Comparison of ENCODE assay signal across 12 mouse cellular contexts in the genomic region with DNA sequence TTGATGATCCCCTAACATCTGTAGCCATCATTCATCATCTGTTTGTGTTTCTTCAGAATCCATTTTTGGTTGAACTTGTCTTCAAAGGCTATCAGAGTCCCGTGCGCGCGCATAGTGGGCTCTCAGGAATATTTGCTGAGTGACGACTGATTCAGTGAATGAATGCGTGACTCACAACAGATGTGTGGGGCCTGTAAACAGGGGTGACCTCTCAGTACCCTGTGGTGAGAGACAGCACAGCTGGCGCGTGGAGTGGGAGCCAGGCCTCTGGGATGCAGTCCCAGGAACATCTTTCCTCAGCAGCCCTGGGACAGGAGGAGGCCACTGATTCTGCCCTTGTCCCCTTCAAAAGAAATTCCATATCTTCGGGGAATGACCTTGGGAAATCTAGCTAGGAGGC. TPM values are rescaled to one million over a fixed set of nuclear protein-coding genes. Genes with fewer than 3 reads are reported as not detected.
A peak's percentile ranks its signal among the peaks of the same experiment; 100 is the strongest.
DNase-seq lines count a peak whose midpoint lies in the region; ATAC-seq and TF ChIP-seq lines count a peak whose summit lies in the region.
"Had no signal": no experiment of that assay in that cellular context is flagged by ENCODE, and none has a peak within 500 bp of the region (broad histone marks: within the 10 kb centered on the region; RNA-seq: fewer than 3 reads in every experiment).

No protein-coding gene starts in this region.

- no peak for TF ChIP-seq CTCF in intestine, postnatal 0 days (IDR thresholded peaks at IDR 0.05; ENCODE audit: low read depth)
- no peak for TF ChIP-seq CTCF in C2C12 (IDR thresholded peaks at IDR 0.05; ENCODE audit: control insufficient read depth, insufficient read depth, insufficient read length)

- peak; percentile 55; the same call in 1 of the 2 replicates for ATAC-seq in intestine, embryonic 15.5 days
- ATAC-seq in intestine, postnatal 0 days, result no peak
- ATAC-seq in monocyte, adult 5-6 weeks (replicated peaks; ENCODE audit: insufficient number of reproducible peaks, low FRiP score, low TSS enrichment, poor library complexity, severe bottlenecking), result no peak
- no peak for ATAC-seq in activated CD4-positive, CD25-positive, alpha-beta regulatory T cell, adult 4 months

- H3K36me3 ChIP-seq in intestine, embryonic 15.5 days, result no peaks in the 10 kb centered on the region
- no peaks in the 10 kb centered on the region for H3K36me3 ChIP-seq in intestine, postnatal 0 days (ENCODE audit: control insufficient read depth, insufficient read depth)
- peaks cover 23% of the 10 kb centered on the region for H3K36me3 ChIP-seq in C2C12 (ENCODE audit: control insufficient read depth, insufficient read depth)
- H3K36me3 ChIP-seq: limb, embryonic 12.5 days; lung, embryonic 15.5 days had no signal

- H3K79me3 ChIP-seq in C2C12 (ENCODE audit: low read depth), result no peaks in the 10 kb centered on the region

- WGBS in intestine, embryonic 15.5 days, result 61% methylated on average over 9 of the region's 9 CpGs
- 63% methylated on average over 9 of the region's 9 CpGs for WGBS in intestine, postnatal 0 days

- H3ac ChIP-seq in C2C12 (ENCODE audit: control insufficient read depth, insufficient read length, low read depth), result no peak overlapping the region

- H3K27me3 ChIP-seq in intestine, embryonic 15.5 days (replicated peaks), result no peaks in the 10 kb centered on the region
- H3K27me3 ChIP-seq in intestine, postnatal 0 days (replicated peaks; ENCODE audit: control insufficient read depth, insufficient read depth, low read length), result 0 out of 2 replicates have a peak, but pooled peaks cover 8% of the 10 kb centered on the region
- H3K27me3 ChIP-seq in C2C12 (ENCODE audit: control insufficient read depth, insufficient read depth, insufficient read length), result no peaks in the 10 kb centered on the region
- H3K27me3 ChIP-seq: limb, embryonic 12.5 days; lung, embryonic 15.5 days had no signal

- peaks cover 25% of the 10 kb centered on the region for H3K79me2 ChIP-seq in C2C12 (ENCODE audit: control insufficient read depth, insufficient read depth)

- intact Hi-C loops in left cerebral cortex, postnatal 36 days (cut with DNase I), result no loop called here

- H3K9ac ChIP-seq in intestine, embryonic 15.5 days, result no peak overlapping the region
- no peak overlapping the region for H3K9ac ChIP-seq in intestine, postnatal 0 days (ENCODE audit: low read depth, low read length)
- H3K9ac ChIP-seq: limb, embryonic 12.5 days; lung, embryonic 15.5 days had no signal

- H3K9me3 ChIP-seq in intestine, embryonic 15.5 days, result no peaks in the 10 kb centered on the region
- H3K9me3 ChIP-seq in intestine, postnatal 0 days (ENCODE audit: control insufficient read depth), result no peaks in the 10 kb centered on the region
- H3K9me3 ChIP-seq: limb, embryonic 12.5 days; lung, embryonic 15.5 days had no signal

- H3K27ac ChIP-seq in intestine, embryonic 15.5 days, result no peak overlapping the region
- H3K27ac ChIP-seq in intestine, postnatal 0 days (ENCODE audit: low read depth, low read length), result no peak overlapping the region
- H3K27ac ChIP-seq: limb, embryonic 12.5 days; lung, embryonic 15.5 days had no signal

- peak; percentile 70 for DNase-seq in heart, adult 8-10 months (ENCODE audit: low spot score)
- peak; percentile 53 for DNase-seq in lung, postnatal 14 days
- DNase-seq in left cerebral cortex, postnatal 36 days (ENCODE audit: low spot score in 2 of 2), result no peak
- DNase-seq: adrenal gland, adult 2 months; cerebellum, postnatal 25 days had no signal

- H3K4me2 ChIP-seq in intestine, embryonic 15.5 days (replicated peaks), result no peak overlapping the region
- H3K4me2 ChIP-seq in intestine, postnatal 0 days (replicated peaks; ENCODE audit: low read depth), result no peak overlapping the region
- H3K4me2 ChIP-seq: limb, embryonic 12.5 days; lung, embryonic 15.5 days had no signal

- no peak overlapping the region for H3K4me3 ChIP-seq in intestine, embryonic 15.5 days (replicated peaks)
- H3K4me3 ChIP-seq in intestine, postnatal 0 days (ENCODE audit: low read depth, low read length), result no peak overlapping the region
- no peak overlapping the region for H3K4me3 ChIP-seq in C2C12 (ENCODE audit: insufficient read depth, poor library complexity, severe bottlenecking)
- H3K4me3 ChIP-seq: limb, embryonic 12.5 days; lung, embryonic 15.5 days had no signal

- peaks cover 8% of the 10 kb centered on the region for H3K4me1 ChIP-seq in intestine, embryonic 15.5 days (replicated peaks)
- no peaks in the 10 kb centered on the region; the same call in 1 of the 2 replicates for H3K4me1 ChIP-seq in intestine, postnatal 0 days (replicated peaks; ENCODE audit: control insufficient read depth, insufficient read depth, low read length)

TF ChIP-seq in C2C12, 6 proteins besides CTCF, POLR2A, EP300 and RAD21:
- no peak for TF ChIP-seq CEBPB (IDR thresholded peaks at IDR 0.05; ENCODE audit: low read depth)
- TF ChIP-seq MYOD1 (IDR thresholded peaks at IDR 0.05; ENCODE audit: control insufficient read depth, insufficient read length, low read depth), result peak; percentile 95

RNA-seq across cellular contexts. Expression of gene Nav1, which starts 16.3 kb away (rescaled TPM):
- 11.5 and 12.5 TPM in 2 replicates for polyA plus RNA-seq in intestine, embryonic 15.5 days (2015; fragmentation: Nextera tagmentation; extraction: Ambion mirVana)
- polyA plus RNA-seq in intestine, postnatal 0 days (2015; fragmentation: Nextera tagmentation; extraction: Ambion mirVana), result 3.4 and 5.4 TPM in 2 replicates
- polyA plus RNA-seq in C2C12 (2012; fragmentation: generic; extraction: Trizol), result 22.2 TPM
- total RNA-seq in heart, adult 8-10 months (2022), result 10 to 100 TPM; 14.8 to 19.1 (median 15.9) TPM
- total RNA-seq in left cerebral cortex, postnatal 36 days (2021), result 10 to 100 TPM; 48.9 to 69.6 TPM
- total RNA-seq in monocyte, adult 5-6 weeks (2017), result 7.2 to 18.3 TPM (median 8.5 TPM) in 3 replicates
- under 1 TPM; 0.22 to 0.61 TPM for polyA plus RNA-seq in activated CD4-positive, CD25-positive, alpha-beta regulatory T cell, adult 4 months (2017; shearing (Covaris generic))

Comparison
In these comparisons a context has a peak if more than half of its experiments do, and no peak if none do; other contexts are left out.
1. DNase-seq: peak in heart, adult 8-10 months (single experiment) and lung, postnatal 14 days (single experiment); none in left cerebral cortex, postnatal 36 days (0 of 2).